Mouse (Mus musculus): ENCODE data around the gene Dnah3. TPM values are rescaled to one million over a fixed set of nuclear protein-coding genes. Genes with fewer than 3 reads are reported as not detected.

The Dnah3 gene
- under 1 TPM in 1 of 2 experiments, not detected in 1; 0.03 TPM for total RNA-seq (2021)
- long read RNA-seq, experiment 1: 0 reads
- long read RNA-seq, experiment 2: 0 reads

DNA sequence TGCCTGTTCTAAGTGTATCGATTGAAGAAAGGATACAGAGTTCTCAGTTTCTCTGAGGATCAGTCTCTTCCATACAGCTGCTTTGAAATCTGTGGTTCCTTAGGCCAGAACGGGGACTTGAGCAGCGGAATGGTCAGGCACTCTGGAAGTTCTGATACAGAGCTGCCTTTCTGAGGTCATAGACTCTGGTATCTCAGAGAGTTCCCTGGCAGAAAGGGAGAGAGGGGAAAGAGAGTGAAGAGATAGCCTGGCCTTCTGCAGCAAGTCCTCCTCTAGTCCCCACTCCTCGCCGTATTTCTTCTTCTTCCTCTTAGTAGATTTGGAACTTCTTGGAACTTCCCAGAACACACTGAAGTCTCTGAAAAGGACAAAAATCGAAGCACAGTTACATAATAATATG lies at the start of gene Dnah3:
Dnah3 (minus strand) TSS at position 101 of the 400 bp plus-strand sequence.
- no peak for DNase-seq (ENCODE audit: low spot score in 2 of 2)

DNA sequence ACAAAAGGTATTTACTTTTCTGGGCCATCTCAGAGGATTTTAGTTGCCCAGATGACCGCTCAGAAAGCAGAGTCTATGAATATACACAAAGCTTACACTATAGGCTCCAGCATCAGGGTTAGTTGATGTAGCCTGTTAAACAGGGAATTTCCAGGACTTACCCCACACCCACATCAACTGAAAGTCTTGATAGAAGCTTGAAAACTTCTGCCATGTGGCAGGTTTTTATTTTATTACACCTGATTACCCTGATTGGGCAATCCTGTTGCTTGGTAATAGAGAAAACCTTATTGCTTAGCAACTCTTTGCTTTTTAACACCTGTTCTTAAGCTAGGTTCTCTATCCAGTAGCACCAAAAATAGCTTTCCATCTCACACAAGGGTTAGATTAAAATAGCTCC lies 47.7 kb upstream of the Dnah3 start:
- no peak for DNase-seq (ENCODE audit: low spot score in 2 of 2)

DNA sequence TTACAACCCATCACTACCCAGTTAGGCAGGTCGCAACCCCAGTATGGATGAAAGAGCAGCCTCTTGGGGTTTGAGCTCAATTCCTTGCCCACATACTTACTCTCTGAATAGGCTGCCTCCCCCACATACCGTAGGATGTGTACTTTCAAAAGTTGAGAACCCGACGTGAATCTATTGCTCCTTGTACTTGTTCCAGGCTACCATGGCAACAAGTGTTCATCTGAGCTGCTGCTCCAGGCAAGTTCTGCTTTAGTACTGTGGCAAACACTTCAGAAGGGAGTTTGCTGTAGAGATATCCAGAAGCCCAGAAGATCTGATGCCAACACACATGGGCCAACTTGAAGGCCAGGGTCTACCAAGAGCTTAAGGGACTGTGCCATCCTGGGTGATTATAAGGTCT lies 33.9 kb upstream of the Dnah3 start:
- DNase-seq (ENCODE audit: low spot score in 2 of 2): no peak

DNA sequence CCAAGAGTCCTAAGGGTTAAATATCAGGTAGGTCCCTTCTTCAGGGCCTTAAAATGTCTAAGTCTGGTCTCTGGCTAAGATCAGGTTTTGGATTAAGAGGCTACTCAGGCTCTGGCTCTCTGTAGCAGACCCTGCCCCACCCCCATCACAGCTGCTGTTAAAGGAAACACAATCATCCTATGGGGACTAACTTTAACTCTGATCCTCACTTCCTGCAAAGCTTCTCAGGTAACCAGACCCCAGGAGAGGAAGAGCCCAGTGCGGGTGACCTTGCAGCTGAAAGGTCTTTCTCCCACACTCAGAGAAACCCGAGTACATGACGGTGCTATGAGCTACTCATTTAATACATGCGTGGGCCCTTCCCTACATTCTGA lies 32.6 kb upstream of the Dnah3 start:
- no peak for DNase-seq (ENCODE audit: low spot score in 2 of 2)

DNA sequence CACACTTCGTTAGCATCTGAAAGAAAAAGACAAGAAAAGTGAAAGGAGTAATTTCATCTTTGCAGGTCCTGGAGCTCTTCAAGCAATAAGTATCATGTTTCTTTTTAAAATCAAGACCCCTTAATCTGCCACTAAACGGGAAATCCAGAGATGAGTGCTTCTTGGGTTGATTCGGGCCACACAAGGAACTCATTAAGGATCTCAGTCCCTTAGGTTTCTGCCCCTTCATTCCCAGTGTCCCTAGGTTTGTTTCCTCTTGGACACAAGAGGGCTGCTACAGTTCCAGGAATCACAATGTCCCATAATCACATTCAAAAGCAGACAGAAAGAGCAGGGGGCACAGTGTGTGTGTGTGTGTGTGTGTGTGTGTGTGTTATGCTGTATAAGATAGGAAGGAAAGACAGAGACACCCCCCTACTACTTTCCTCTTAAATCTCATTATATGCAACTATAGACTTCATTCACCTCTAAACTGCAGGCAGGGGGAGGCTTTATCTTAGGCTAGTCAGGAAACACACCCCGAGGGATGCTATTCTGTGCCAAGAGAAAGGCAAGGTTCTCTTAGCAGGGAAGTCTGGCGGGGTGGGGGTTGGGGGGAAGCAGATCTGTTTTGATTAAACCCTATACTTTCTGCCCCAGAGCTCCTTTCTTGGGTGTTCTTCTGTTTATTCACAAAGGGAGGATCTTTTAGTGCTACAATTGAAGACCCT lies 32.1 kb upstream of the Dnah3 start:
- no peak for DNase-seq (ENCODE audit: low spot score in 2 of 2)

DNA sequence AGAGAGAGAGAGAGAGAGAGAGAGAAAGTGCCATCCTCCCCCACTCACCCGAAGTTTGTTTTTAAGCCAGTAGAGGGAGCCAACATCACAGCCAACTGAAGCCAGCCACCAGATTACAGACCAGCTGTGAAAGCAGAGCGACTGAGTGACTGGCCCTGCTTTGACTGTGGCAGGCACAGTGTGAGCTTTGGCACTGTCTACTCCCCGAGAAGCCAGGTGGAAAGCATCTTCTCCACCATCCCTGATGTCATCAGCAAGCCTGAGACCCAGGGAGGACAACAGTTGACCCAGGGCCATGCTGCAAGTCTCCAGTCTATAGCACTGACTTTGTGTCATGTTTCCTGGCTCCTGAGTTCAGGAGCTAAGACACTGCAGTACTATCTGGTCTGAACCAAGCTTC lies 29.8 kb upstream of the Dnah3 start:
- DNase-seq (ENCODE audit: low spot score in 2 of 2): peak in 1 of 2 experiments; percentile 42

DNA sequence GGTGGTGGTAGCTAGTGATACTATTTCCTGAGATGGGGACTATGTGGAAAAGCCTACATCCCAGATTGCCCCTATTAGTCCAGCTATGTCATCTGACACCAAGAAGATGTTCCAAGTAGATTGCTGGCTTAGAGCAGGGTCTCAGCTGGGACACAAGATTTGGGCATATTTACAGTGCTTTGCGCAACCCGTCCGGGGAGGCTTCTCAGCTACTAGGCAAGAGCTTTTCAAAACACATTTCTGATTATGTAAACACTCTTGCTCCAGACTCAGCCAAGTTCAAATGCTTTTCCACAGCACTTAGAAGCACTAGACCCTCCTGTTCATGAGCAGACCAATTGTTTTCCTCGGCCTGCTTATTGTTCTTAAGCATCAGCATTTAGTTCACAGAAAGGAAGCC lies 28.7 kb upstream of the Dnah3 start:
- no peak for DNase-seq (ENCODE audit: low spot score in 2 of 2)

DNA sequence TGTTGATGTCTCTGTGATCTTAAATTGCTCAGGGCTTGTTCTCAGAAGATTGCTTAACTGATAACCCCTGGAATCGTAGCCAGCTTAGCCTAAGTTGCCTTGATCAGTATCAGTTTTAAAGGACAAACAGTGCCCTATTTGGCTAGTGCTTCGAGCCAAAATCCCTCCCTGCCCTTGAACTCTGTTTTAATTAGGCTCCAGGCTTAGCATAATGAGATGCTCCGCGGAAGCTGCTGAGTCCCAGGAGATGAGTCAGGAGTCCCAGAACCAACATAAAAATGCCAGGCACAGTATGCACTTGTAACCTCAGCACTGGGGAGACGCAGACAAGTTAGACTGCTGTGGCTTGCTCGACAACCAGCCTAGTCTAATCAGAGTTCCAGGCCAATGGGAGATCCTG lies 22.4 kb upstream of the Dnah3 start:
- no peak for DNase-seq (ENCODE audit: low spot score in 2 of 2)

DNA sequence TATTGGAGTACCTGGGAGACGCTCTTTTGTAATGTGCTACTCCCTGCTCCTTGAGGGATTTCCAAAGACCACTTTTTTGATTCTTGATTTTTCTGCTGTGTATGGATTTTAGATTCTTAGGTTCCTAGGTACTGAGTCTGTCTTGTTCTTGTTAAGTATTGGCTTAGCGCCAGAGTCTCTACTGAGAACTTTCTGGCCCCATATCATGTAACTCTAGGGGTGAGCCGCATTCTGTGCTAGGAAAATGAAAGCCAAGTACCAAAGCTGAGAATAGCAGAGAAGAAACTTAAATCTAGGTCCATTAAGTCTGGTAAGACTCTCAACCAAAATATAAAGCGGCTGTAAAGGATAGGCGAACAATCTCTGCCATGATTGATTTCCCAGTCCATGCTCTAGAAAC lies 21.9 kb upstream of the Dnah3 start:
- no peak for DNase-seq (ENCODE audit: low spot score in 2 of 2)

DNA sequence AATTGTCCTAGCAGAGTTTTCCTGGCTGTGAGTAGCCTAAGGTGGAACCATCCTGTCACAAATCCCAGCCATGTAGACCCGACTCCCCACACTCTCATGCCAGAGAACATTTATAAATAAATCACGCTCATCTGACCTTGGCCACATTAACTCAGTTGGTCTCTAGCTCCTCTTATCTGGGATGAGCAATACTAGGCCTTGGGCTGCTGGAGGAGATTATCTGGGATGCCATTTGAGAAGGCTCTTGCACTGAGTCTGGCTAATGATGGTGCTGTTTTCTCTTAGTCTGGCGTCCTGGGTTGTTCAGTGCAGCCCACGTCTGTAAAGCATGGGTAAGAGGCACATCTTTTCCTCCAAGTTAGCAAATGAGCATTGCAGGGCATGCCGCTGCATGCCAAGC lies 14.6 kb upstream of the Dnah3 start:
- DNase-seq (ENCODE audit: low spot score in 2 of 2): no peak

DNA sequence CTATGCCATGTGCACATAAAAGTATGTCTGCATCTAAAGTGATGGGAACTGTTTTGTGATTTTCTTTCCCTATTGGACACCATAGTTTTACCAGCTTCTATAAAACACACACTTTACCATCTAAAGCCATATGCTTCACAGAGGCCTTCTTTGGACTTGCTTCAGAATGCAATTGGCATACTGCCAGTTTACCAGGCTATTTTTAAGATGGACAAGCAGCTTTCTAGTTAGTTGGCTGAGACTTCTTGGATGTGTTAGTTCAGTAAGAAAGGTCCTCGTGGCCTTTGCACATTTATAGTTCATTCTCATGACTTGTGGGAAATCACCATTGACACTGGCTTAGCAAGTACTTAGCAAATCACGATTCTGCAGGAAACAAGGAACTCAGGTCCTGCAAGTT lies 11.3 kb upstream of the Dnah3 start:
- no peak for DNase-seq (ENCODE audit: low spot score in 2 of 2)

DNA sequence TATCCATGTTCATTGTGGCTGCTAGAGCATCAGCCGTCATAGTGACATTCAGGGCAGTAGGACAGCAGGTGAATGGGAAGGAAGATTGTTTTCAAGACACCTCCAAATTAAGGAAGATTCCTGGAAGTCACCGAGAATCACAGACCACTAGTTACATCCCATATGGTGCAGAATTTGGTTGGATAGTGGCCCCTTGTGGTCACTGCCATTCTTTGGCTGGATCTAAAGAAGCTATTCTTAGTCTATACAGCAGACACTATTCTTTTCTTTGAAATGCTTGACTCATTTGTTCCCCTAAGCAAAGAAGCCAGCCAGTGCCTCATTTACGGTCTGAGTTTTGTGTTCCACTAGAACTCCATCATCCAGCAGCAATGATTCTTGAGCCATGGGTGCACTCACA lies 9.9 kb upstream of the Dnah3 start:
- DNase-seq (ENCODE audit: low spot score in 2 of 2): no peak

DNA sequence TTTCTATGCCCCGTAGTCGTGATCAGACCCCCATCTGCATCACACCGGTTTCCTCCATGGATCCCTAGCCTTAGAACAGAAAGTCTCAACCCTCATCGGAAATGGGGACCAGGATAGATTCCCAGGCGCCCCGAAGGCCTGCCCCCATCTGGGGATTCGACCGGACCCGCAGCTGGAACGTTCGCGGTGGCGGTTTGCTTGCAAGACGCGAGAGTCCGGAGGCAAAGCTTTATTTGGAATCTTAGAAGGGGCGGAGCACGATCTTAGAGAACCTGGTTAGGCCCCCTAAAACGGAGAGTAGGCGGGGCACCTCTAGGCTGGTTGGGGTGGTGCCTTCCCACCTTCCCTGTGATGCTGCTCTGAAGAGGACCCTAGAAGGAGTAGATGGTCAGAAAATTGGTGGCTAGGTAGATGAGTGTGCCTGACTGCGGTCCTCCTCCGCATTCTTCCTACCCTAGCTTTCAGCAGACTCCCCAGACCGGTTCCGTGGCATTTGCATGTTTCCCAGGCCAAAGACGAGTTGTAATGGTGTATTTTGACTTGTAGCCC lies 8.0 kb upstream of the Dnah3 start:
- no peak for DNase-seq (ENCODE audit: low spot score in 2 of 2)

DNA sequence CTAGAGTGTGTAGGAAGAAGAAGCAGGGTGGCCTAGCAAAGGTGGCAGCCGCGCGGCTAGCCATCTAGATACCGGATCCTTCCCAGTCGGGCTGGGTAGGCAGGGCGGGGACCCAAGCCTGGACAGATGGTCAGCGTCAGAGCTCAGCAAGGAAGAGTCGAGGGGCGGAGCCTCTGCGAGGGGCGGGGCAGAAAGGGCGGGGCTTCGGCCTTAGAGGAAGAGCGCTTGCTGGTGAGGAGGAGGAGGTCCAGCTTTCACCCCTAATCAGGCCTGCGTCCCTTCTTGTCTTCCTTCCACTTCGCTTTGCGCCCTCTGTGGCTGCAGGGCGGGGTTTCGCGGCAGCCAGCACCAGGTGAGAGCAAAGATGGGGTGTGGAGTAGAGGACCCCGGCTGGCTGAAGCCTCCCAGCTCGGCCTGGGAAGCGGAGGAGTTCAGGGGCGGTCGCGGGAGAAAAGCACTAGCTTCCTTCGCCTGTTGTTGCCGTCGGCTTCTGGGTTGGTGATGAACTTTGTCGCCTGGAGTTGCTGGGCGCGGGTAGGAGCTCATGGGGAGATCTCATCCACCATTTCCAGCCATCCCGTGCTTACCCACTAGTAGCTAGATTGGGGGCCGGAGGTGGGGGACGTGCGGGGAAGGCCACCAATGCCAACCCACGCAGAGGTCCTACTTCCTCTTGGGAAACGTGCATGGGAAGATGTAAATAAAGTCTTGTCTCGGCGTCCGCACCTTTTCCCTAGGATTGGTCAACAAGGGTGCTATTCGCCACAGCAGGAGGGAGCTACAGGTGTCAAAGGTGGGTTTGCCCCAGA lies 7.3 kb upstream of the Dnah3 start, which contains the start of gene Tmem159:
Tmem159 (plus strand) TSS at position 190 of the 809 bp plus-strand sequence.
- DNase-seq (ENCODE audit: low spot score in 2 of 2): peak; percentile 78 to 81

DNA sequence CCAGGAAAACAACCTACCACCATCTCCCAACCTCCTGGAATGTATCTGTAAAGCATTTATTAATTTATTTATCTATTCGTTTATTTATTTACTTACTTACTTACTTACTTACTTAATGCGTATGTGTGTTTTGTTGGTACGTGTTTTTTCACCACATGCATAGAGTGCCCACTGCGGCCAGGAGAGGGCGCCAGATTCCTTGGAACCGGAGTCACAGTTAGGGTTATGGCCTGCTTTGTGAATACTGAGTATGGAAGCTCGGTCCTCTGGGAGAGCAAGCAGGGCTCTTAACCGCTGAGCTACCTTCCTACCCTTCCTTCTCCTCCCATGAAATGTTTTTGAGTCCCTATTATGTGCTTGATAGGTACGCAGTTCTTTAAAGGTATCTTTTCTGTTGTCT lies 3.3 kb upstream of the Dnah3 start:
- DNase-seq (ENCODE audit: low spot score in 2 of 2): peak; percentile 52 to 67

DNA sequence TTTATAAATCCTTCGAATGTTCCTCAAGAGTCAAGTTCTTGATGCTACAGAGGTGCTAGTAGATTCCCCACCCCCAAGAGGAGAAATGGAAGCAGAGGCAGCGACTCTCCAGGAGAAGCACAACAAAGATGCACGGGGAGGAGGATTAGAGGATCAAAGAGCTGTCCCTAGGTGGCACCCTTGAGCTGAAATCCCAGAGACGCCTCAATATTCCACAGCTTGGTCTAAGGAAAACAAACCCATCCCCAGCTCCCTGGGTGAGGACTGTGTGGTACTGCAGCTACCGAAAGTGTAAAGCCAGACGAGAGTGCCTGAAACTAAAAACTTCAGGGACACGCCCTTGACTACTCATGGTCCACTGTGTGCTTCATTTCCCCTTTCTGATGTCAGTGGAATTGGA lies 2.8 kb upstream of the Dnah3 start:
- no peak for DNase-seq (ENCODE audit: low spot score in 2 of 2)

DNA sequence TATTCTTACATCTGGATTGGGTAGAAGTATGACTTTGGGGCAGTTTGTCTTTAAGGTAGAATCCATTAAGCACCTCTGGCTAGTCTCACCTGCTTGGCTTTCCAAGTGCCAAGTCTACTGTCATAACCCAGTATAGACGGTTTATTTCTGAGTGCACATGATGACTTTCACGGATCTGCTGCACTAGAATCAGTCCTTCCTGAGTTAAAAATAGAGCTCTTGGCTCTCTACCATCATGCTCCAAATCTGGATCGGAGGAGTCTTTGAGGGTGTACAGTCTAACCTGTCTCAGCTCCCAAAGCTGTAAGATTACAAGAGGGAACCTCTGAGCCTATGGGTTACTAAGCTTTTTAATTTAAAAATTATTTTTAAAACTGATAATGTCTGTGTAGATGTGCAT lies 864 bp downstream of the Dnah3 start:
- DNase-seq (ENCODE audit: low spot score in 2 of 2): no peak

DNA sequence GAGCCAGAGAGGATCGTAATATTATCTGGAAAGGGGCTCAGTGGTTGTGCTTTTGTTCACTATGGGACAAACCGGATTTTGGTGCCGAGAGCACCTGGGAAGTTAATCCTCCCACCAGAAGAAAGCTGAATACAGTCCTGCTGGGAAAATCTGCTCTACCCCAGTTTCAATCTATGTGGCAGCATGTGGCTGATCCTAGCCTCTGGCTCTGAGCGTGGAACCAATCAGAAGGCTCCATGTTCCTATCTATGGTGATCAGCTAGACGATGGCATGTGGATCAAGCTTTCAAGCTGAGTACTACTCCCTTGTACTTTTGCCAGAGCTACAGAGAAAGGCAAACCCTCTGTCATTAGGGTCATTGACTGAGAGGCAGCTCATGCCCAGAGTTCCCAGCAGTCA lies 2.0 kb downstream of the Dnah3 start:
- no peak for DNase-seq (ENCODE audit: low spot score in 2 of 2)

DNA sequence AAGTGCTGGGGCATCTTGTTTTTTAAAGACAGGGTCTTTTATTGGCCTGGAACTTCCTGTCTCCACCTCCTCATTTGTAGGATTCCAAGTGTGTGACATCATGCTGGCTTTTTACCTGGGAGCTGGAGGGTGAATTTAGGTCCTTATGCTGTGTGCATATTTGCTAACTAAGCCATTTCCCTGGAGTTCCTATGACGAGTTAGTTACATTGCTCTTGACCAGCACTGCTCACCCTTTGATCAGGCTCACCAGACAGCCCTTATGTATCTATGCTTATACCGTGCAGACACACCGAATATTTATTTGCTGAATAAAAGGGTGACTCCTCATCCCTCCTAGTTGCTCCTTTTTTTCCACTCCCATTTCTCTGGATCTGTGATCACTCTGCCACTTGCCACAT lies 14.9 kb downstream of the Dnah3 start:
- no peak for DNase-seq (ENCODE audit: low spot score in 2 of 2)

DNA sequence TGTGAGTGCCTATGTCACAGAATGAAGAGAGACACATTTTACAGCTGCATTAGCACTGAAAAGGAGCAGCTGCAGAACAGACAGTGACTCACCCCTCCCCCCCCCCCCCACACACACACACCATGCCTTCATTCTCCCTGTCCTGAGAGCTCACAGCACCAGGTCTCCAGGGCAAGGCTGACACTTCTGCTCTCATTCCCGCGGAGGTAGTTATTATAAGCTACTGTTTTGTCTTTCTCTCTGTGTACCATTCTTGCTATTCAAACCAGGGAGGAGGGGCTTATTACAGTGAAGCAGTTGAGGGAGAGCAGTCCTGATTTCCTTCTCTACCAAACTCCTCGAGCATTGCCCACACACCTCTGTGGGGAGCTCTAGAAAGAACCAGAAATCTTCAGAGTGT lies 25.9 kb downstream of the Dnah3 start:
- DNase-seq (ENCODE audit: low spot score in 2 of 2): no peak

DNA sequence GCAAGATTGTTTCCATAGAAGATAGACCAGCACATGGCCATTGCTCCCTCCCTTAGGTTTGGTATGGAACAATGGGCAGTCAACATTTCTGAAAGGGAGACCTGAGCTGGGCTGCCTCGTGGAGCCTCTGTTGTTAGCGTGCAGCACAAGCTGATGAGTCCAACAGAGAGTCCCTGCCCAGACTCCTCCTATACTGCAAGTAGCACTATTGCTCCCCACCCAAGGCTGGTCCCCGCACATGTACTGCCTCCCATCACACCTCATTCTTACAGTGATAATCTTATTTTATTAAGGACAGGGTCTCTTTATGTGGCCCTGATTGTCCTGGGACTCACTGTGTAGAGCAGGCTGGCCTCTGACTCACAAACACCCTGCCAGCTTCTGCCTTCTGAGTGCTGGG lies 27.0 kb downstream of the Dnah3 start:
- no peak for DNase-seq (ENCODE audit: low spot score in 2 of 2)

DNA sequence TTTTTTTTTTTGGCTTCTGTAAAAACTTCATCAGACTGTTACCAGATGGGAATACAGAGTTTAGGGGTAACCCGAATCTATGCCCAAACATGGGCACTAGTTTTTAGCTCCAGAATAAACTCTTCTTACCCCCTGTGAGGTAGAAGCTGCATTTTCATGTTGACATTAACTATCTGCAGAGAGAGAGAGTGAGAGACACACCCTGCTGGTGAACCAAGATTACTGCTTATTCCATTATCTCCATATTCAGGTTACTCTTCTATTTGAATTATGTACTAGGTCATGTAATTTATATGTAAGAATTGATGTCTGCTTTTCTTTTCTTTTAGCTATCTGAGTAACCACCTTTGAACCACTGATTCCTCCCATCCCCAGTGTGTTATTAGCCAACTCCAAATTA lies 31.0 kb downstream of the Dnah3 start:
- no peak for DNase-seq (ENCODE audit: low spot score in 2 of 2)

All from adrenal gland, postnatal 4 days (tissue).